Mouse (Mus musculus) neural tube, embryonic 11.5 days (tissue): ENCODE results near the gene Utrn. TPM values are rescaled to one million over a fixed set of nuclear protein-coding genes. Genes with fewer than 3 reads are reported as not detected.

Source experiments
- ATAC-seq: fragments of 200-750 bp; cut with Nextera tagmentation; 2 replicates; pipeline ENCODE4 v1.8.0; 2017; ENCODE audit warnings: moderate number of reproducible peaks, mild to moderate bottlenecking, moderate TSS enrichment, moderate library complexity; ENCODE audit not compliant: insufficient read depth, low FRiP score, low TSS enrichment
- DNase-seq: peaks from one replicate; pipeline ENCODE4 v3.0.0-alpha.2; 2015; ENCODE audit warnings: low spot score
- H3K27ac ChIP-seq: fragments of 300-500 bp; sonication (generic); 2 replicates; pipeline ENCODE4 v1.5.1; 2014; ENCODE audit warnings: low read depth, mild to moderate bottlenecking, low read length
- H3K27me3 ChIP-seq: fragments of 300-500 bp; sonication (generic); 2 replicates; pipeline ENCODE4 v1.6.1; 2014; ENCODE audit warnings: mild to moderate bottlenecking, low read length, mixed read lengths; ENCODE audit not compliant: control insufficient read depth, insufficient read depth
- H3K36me3 ChIP-seq: fragments of 300-500 bp; sonication (generic); 2 replicates; pipeline ENCODE4 v1.6.1; 2014; ENCODE audit warnings: mild to moderate bottlenecking, low read length, moderate library complexity, mixed read lengths; ENCODE audit not compliant: control insufficient read depth, insufficient read depth
- H3K4me1 ChIP-seq: fragments of 300-500 bp; sonication (generic); 2 replicates; pipeline ENCODE4 v1.6.1; 2014; ENCODE audit warnings: low read length, mixed read lengths; ENCODE audit not compliant: control insufficient read depth, insufficient read depth
- H3K4me2 ChIP-seq: fragments of 300-500 bp; sonication (generic); 2 replicates; pipeline ENCODE4 v1.6.1; 2014; ENCODE audit warnings: low read depth, mild to moderate bottlenecking, moderate library complexity
- H3K4me3 ChIP-seq: fragments of 300-500 bp; sonication (generic); 2 replicates; pipeline ENCODE4 v1.5.1; 2014; ENCODE audit warnings: low read depth, low read length
- H3K9ac ChIP-seq: fragments of 300-500 bp; sonication (generic); 2 replicates; pipeline ENCODE4 v1.6.1; 2014; ENCODE audit warnings: mild to moderate bottlenecking, low read length
- H3K9me3 ChIP-seq: fragments of 300-500 bp; sonication (generic); 2 replicates; pipeline ENCODE4 v1.6.1; 2016; ENCODE audit warnings: low read length; ENCODE audit not compliant: control insufficient read depth
- WGBS: fragments of 180-500 bp; shearing (Covaris S2); extraction: QIAGEN DNeasy Blood & Tissue Kit; methylation state at CpG from one replicate; pipeline ENCODE4 v1.1.7; 2014; 5-methylcytosine and 5-hydroxymethylcytosine counted together
- polyA plus RNA-seq: library from polyadenylated mRNA; unstranded; fragments of >200 nt; fragmentation: Nextera tagmentation; extraction: Ambion mirVana; gene quantifications from 2 replicates; pipeline ENCODE4 v1.2.1, GENCODE M21; 2014

The Utrn gene
- polyA plus RNA-seq, 1 experiment from 2014 or later = 47.4 TPM

- no peaks in the 10 kb centered on the region for H3K27me3 ChIP-seq
- no peak overlapping the region for H3K9ac ChIP-seq
- H3K9me3 ChIP-seq = no peaks in the 10 kb centered on the region
- ATAC-seq (no peak), DNase-seq (no peak)
- no peaks in the 10 kb centered on the region for H3K4me1 ChIP-seq
- 93% methylated on average over 8 of the region's 8 CpGs for WGBS
- H3K4me2 ChIP-seq = no peak overlapping the region
- H3K36me3 ChIP-seq = no peaks in the 10 kb centered on the region
- no peak overlapping the region for H3K4me3 ChIP-seq
- no peak overlapping the region for H3K27ac ChIP-seq
Measured at GRCm38 (mm10) chr10:12718386-12718785, 150.8 kb downstream of the Utrn start.

DNA sequence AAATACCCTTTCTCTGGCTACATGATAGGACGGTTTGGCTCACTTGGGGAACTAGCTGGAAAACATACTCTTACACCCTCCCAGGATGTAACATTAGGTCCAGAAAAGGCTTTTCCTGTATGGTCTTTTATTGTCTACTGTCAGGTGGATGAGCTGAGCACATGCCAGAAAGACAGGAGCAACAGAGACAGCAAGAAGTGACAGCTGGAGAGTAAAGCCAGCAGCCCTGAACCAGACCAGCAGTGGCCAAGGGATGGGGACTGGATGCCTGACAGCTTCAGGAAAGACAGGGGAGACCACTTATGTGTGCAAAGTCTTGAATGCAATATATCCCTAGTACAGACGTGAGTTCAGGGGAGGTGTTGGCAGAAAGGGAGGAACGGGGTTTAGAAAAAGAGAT is 151.8 kb downstream of the Utrn start:
- Histone ChIP-seq H3K27me3 (no peaks in the 10 kb centered on the region), H3K36me3 (no peaks in the 10 kb centered on the region), H3K9ac (no peak overlapping the region), H3K9me3 (no peaks in the 10 kb centered on the region), H3K4me1 (no peaks in the 10 kb centered on the region), H3K27ac (no peak overlapping the region), H3K4me2 (no peak overlapping the region), H3K4me3 (no peak overlapping the region)
- WGBS = 94% methylated on average over 3 of the region's 3 CpGs
- ATAC-seq (no peak), DNase-seq (no peak)

DNA sequence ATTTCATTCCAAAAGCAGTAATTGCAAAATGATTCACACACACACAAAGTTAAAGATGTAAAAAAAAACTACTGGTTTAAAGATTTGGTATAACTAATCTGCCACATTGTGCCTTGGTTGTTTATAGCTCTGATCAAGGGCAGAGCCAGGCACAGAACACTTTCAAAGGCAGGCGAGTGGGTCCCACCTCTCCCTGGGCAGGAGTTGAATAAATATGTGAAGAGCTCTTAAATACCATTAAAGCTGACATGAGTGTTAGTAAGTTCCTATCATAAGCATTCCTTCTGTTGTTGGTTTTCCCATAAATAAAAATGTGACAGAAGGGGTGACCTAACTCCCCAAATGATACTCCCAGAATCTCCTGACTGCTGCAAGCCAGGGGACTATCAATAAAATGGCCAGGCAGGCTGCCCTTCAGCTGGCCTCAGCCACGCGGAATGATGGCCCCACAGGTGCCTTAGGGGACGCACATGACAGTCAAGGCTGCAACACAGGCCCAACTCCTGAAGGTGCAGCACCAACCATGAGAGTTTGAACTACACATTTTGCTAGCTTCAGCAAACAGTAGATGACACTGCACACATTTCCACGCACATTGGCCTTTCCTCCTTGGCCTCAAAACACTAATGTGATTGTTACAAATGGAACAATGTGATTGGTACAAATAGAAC is 152.4 kb downstream of the Utrn start:
- H3K9me3 ChIP-seq = no peaks in the 10 kb centered on the region
- WGBS = 87% methylated on average over 5 of the region's 5 CpGs
- H3K4me2 ChIP-seq = no peak overlapping the region
- H3K9ac ChIP-seq = no peak overlapping the region
- ATAC-seq (no peak), DNase-seq (no peak)
- no peaks in the 10 kb centered on the region for H3K4me1 ChIP-seq
- H3K36me3 ChIP-seq = no peaks in the 10 kb centered on the region
- no peak overlapping the region for H3K27ac ChIP-seq
- no peaks in the 10 kb centered on the region for H3K27me3 ChIP-seq
- H3K4me3 ChIP-seq = no peak overlapping the region

GRCm38 (mm10) chr10:12713236-12713855 is 155.8 kb downstream of the Utrn start:
- H3K4me2 ChIP-seq = no peak overlapping the region
- no peak overlapping the region for H3K27ac ChIP-seq
- H3K9me3 ChIP-seq = no peaks in the 10 kb centered on the region
- H3K4me1 ChIP-seq = no peaks in the 10 kb centered on the region
- no peaks in the 10 kb centered on the region for H3K27me3 ChIP-seq
- H3K9ac ChIP-seq = no peak overlapping the region
- no peak for DNase-seq
- no peaks in the 10 kb centered on the region for H3K36me3 ChIP-seq
- WGBS = 91% methylated on average over 14 of the region's 14 CpGs
- no peak overlapping the region for H3K4me3 ChIP-seq
- no peak for ATAC-seq

DNA sequence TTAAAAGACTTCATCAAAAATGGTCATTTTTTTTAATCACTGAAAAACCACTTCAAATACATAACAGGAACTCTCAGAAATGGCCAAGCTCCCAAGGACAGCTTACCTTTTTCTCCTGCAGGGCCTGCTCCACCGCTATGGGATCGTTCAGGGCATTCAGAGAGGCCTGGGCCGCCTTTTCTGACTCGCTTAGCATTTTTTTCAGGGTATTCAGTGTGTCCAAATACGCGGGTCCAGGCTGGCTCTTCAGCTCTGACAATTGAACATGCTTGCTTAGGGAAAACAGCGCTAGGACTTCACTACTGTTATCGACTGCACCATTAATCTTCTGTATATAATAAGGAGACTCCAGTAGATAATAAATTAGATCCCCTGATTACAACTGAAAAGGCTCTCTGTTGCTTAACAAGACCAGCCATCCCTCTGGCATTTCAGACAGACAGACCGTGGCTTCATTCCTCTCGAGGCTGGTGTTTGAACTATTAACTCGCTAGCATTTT is 157.8 kb downstream of the Utrn start:
- Histone ChIP-seq H3K27ac (no peak overlapping the region), H3K4me1 (no peaks in the 10 kb centered on the region), H3K36me3 (no peaks in the 10 kb centered on the region), H3K27me3 (no peaks in the 10 kb centered on the region), H3K4me2 (no peak overlapping the region), H3K9me3 (no peaks in the 10 kb centered on the region), H3K9ac (no peak overlapping the region), H3K4me3 (no peak overlapping the region)
- DNase-seq (peak; percentile 19), ATAC-seq (0 out of 2 replicates have a peak, but pooled peaks have one; percentile 28)
- WGBS = 44% methylated on average over 11 of the region's 11 CpGs

- Histone ChIP-seq H3K36me3 (no peaks in the 10 kb centered on the region), H3K4me2 (no peak overlapping the region), H3K27ac (no peak overlapping the region), H3K27me3 (no peaks in the 10 kb centered on the region), H3K9me3 (no peaks in the 10 kb centered on the region), H3K4me1 (no peaks in the 10 kb centered on the region), H3K9ac (no peak overlapping the region), H3K4me3 (no peak overlapping the region)
- ATAC-seq (no peak), DNase-seq (no peak)
- WGBS = 98% methylated on average over 2 of the region's 2 CpGs
Measured at GRCm38 (mm10) chr10:12706516-12706915, 162.6 kb downstream of the Utrn start.

DNA sequence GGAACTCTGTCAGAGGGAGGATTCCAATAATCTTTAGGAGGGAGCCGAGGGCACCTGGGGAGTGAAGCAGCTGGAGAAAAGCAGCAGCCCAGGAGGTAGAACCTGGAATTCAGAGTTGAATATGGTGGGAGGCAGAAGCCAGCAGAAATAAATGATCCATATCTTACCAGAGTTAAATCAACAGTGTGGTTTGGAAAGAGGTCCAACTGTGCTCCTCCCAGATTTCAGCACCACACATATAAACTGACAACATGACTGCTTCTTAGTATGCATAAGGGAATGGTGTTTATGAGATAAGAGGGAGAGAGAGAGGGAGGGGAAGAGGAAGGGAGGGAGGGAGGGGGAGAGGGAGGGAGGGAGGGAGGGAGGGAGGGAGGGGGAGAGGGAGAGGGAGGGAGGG is 163.2 kb downstream of the Utrn start:
- no peaks in the 10 kb centered on the region for H3K36me3 ChIP-seq
- H3K4me2 ChIP-seq = no peak overlapping the region
- DNase-seq = no peak
- no peak overlapping the region for H3K9ac ChIP-seq
- no peaks in the 10 kb centered on the region for H3K9me3 ChIP-seq
- no peak overlapping the region for H3K27ac ChIP-seq
- WGBS = 96% methylated on average over 1 of the region's 1 CpGs
- no peak for ATAC-seq
- H3K4me1 ChIP-seq = no peaks in the 10 kb centered on the region
- no peak overlapping the region for H3K4me3 ChIP-seq
- no peaks in the 10 kb centered on the region for H3K27me3 ChIP-seq

- ATAC-seq (no peak), DNase-seq (no peak)
- WGBS = 59% methylated on average over 1 of the region's 1 CpGs
- Histone ChIP-seq H3K9ac (no peak overlapping the region), H3K36me3 (no peaks in the 10 kb centered on the region), H3K4me3 (no peak overlapping the region), H3K27me3 (no peaks in the 10 kb centered on the region), H3K4me2 (no peak overlapping the region), H3K4me1 (no peaks in the 10 kb centered on the region), H3K9me3 (no peaks in the 10 kb centered on the region), H3K27ac (no peak overlapping the region)
Measured at GRCm38 (mm10) chr10:12704290-12704689, 164.9 kb downstream of the Utrn start.

DNA sequence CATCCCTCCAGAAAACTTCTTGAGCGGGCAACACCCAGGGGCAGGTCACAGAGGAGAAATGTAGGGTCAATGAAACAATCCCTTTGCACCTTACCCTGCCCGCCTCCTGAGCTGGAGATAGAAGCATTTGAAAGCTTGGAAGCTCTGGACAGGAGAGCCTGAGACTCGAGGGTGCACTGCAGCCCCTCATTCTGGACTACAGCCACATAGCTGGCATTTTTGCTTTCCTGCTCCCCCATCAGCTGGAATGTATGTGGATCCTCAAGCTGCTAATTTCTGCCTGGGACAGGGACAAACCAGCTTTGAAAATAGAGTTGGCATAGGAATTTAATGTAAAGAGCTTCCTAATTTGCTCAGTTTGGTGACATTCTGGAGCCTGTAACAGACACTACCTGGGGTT is 165.6 kb downstream of the Utrn start:
- Histone ChIP-seq H3K4me1 (no peaks in the 10 kb centered on the region), H3K9ac (no peak overlapping the region), H3K36me3 (no peaks in the 10 kb centered on the region), H3K27me3 (no peaks in the 10 kb centered on the region), H3K9me3 (no peaks in the 10 kb centered on the region), H3K4me3 (no peak overlapping the region), H3K4me2 (no peak overlapping the region), H3K27ac (no peak overlapping the region)
- DNase-seq (no peak), ATAC-seq (no peak)
- 72% methylated on average over 3 of the region's 3 CpGs for WGBS
